Mouse (Mus musculus) liver, embryonic 12.5 days (tissue): ENCODE measurements at regions not wholly inside any gene's neighbourhood (a gene's known extent, or its start where the extent isn't known, plus 50 kb on each side); places are given as distances from the start of the nearest gene placed in this dataset.

Source experiments
- ATAC-seq: fragments of 200-750 bp; cut with Nextera tagmentation; 2 replicates; pipeline ENCODE4 v1.8.0; 2017; ENCODE audit warnings: moderate number of reproducible peaks, mild to moderate bottlenecking, moderate library complexity
- H3K27ac ChIP-seq: fragments of 300-500 bp; sonication (generic); 2 replicates; pipeline ENCODE4 v1.5.1; 2016; ENCODE audit warnings: mild to moderate bottlenecking
- H3K27me3 ChIP-seq: fragments of 300-500 bp; sonication (generic); replicated peaks from 2 replicates; pipeline ENCODE4 v1.6.1; 2016; ENCODE audit warnings: mild to moderate bottlenecking, moderate library complexity
- H3K36me3 ChIP-seq: fragments of 300-500 bp; sonication (generic); 2 replicates; pipeline ENCODE4 v1.6.1; 2016; ENCODE audit warnings: mild to moderate bottlenecking, moderate library complexity
- H3K4me1 ChIP-seq: fragments of 300-500 bp; sonication (generic); 2 replicates; pipeline ENCODE4 v1.6.1; 2016
- H3K4me2 ChIP-seq: fragments of 300-500 bp; sonication (generic); 2 replicates; pipeline ENCODE4 v1.6.1; 2016; ENCODE audit warnings: mild to moderate bottlenecking, moderate library complexity
- H3K4me3 ChIP-seq: fragments of 300-500 bp; sonication (generic); 2 replicates; pipeline ENCODE4 v1.5.1; 2016; ENCODE audit warnings: mild to moderate bottlenecking, moderate library complexity
- H3K9ac ChIP-seq: fragments of 300-500 bp; sonication (generic); 2 replicates; pipeline ENCODE4 v1.6.1; 2016; ENCODE audit warnings: mild to moderate bottlenecking, moderate library complexity
- H3K9me3 ChIP-seq: fragments of 300-500 bp; sonication (generic); replicated peaks from 2 replicates; pipeline ENCODE4 v1.6.1; 2016; ENCODE audit warnings: mild to moderate bottlenecking, moderate library complexity
- WGBS: fragments of 180-500 bp; shearing (Covaris S2); methylation state at CpG from one replicate; pipeline ENCODE4 v1.1.7; 2016; ENCODE audit not compliant: insufficient replicate concordance; 5-methylcytosine and 5-hydroxymethylcytosine counted together

GRCm38 (mm10) chr17:58598911-58599310 is 392.3 kb downstream of the Pdzph1 start:
- H3K4me3 ChIP-seq: no peak overlapping the region
- no peaks in the 10 kb centered on the region for H3K36me3 ChIP-seq
- H3K4me2 ChIP-seq: no peak overlapping the region
- WGBS: no CpG with 5 or more reads among the region's 1 CpGs
- no peaks in the 10 kb centered on the region for H3K4me1 ChIP-seq
- H3K27ac ChIP-seq: no peak overlapping the region
- H3K9me3 ChIP-seq: no peaks in the 10 kb centered on the region
- no peak overlapping the region for H3K9ac ChIP-seq
- H3K27me3 ChIP-seq: no peaks in the 10 kb centered on the region
- no peak for ATAC-seq

DNA sequence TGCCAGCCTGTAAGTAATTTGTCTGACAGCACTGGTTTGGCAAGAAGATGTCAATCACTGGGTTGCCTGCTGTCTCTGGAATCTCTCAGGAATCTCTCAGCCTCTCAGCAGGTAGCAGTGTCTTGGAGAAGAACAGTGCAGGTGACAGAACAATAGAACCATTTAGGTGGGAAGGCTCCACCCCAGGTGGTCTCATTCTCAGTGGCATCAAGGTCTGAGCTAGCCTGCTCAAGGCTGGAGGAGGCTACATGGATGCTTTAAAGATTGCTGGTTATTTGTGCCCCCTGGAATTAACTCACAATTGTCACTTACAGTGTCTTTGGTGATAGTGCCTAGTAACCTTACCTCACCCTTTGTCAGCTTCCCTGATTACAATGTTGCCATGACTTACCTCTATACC is 394.5 kb downstream of the Pdzph1 start:
- Histone ChIP-seq H3K36me3 (no peaks in the 10 kb centered on the region), H3K27me3 (no peaks in the 10 kb centered on the region), H3K27ac (no peak overlapping the region), H3K9me3 (no peaks in the 10 kb centered on the region; the same call in 1 of the 2 replicates), H3K4me2 (no peak overlapping the region), H3K9ac (no peak overlapping the region), H3K4me1 (no peaks in the 10 kb centered on the region), H3K4me3 (no peak overlapping the region)
- no peak for ATAC-seq

DNA sequence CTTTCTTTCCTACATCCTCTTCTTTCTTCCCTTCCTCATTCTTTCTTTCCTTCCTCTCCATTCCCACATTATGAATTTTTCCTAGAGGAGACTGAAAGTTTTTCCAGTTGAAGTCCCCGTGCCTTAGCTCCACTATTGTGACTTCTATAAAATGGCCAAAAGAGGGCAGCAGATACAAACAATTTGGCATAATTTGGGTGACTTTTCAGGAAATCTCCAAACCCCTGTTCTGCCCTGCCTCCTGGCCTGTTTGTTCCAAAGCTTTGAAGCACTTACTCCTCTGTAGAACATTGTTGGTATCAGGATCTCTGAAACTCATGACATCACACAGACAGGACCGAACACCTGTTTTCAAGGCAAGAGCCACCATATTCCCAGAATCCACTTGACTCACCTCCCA is 403.2 kb downstream of the Pdzph1 start:
- Histone ChIP-seq H3K4me3 (no peak overlapping the region), H3K4me1 (no peaks in the 10 kb centered on the region), H3K4me2 (no peak overlapping the region), H3K27me3 (no peaks in the 10 kb centered on the region), H3K36me3 (no peaks in the 10 kb centered on the region), H3K27ac (no peak overlapping the region), H3K9ac (no peak overlapping the region), H3K9me3 (no peaks in the 10 kb centered on the region; the same call in 1 of the 2 replicates)
- WGBS: 59% methylated on average over 2 of the region's 2 CpGs
- ATAC-seq: no peak

DNA sequence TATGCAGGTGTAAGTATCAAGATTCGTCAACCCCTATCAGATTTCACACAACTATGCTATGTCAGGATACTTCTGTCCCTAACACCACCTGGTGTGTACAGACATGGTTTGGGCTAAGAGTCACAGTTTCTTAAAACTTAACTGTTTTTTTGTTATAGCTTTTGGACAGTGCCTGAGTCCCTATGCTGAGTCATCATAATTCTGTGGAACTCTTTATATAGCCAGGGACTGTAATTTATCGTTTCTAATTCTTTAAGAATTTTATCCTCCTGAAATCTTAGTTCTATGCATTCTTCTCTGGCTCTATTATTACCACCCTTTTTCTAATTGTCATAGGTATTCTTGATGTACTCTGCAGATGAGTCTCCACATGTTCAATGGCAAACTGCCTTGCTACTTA is 418.3 kb downstream of the Pdzph1 start:
- WGBS: 62% methylated on average over 2 of the region's 2 CpGs
- Histone ChIP-seq H3K4me2 (no peak overlapping the region), H3K27me3 (no peaks in the 10 kb centered on the region), H3K36me3 (no peaks in the 10 kb centered on the region), H3K9me3 (no peaks in the 10 kb centered on the region), H3K9ac (no peak overlapping the region), H3K4me3 (no peak overlapping the region), H3K27ac (no peak overlapping the region), H3K4me1 (no peaks in the 10 kb centered on the region)
- no peak for ATAC-seq
